Mouse (Mus musculus): ENCODE measurements around the gene Olfr1369-ps1. TPM values are rescaled to one million over a fixed set of nuclear protein-coding genes. Genes with fewer than 3 reads are reported as not detected.
"Not testable (repeated sequence)": the region's sequence is repeated elsewhere in the genome, so short reads cannot be mapped to it uniquely, and the experiment has no call there.

The Olfr1369-ps1 gene
- not detected for total RNA-seq (2022)

GRCm38 (mm10) chr13:21111183-21111582 is at the start of gene Olfr1369-ps1:
Gene Olfr1369-ps1, plus strand, starts transcription at chr13:21111483.
- not testable (repeated sequence) for DNase-seq (ENCODE audit: low spot score in 2 of 2)

GRCm38 (mm10) chr13:21066021-21066420 is 45.3 kb upstream of the Olfr1369-ps1 start:
- DNase-seq (ENCODE audit: low spot score in 2 of 2): no peak

GRCm38 (mm10) chr13:21074847-21075246 is 36.4 kb upstream of the Olfr1369-ps1 start, which contains the start of gene Olfr1370:
Gene Olfr1370, minus strand, starts transcription at chr13:21074947.
- DNase-seq (ENCODE audit: low spot score in 2 of 2): no peak

- DNase-seq (ENCODE audit: low spot score in 2 of 2): no peak
Measured at GRCm38 (mm10) chr13:21082686-21083085, 28.6 kb upstream of the Olfr1369-ps1 start.

GRCm38 (mm10) chr13:21109759-21110158 is 1.5 kb upstream of the Olfr1369-ps1 start:
- no peak for DNase-seq (ENCODE audit: low spot score in 2 of 2)

GRCm38 (mm10) chr13:21110441-21110840 is 842 bp upstream of the Olfr1369-ps1 start:
- no peak for DNase-seq (ENCODE audit: low spot score in 2 of 2)

- no peak for DNase-seq (ENCODE audit: low spot score in 2 of 2)
Measured at GRCm38 (mm10) chr13:21114121-21114520, 2.8 kb downstream of the Olfr1369-ps1 start.

- not testable (repeated sequence) for DNase-seq (ENCODE audit: low spot score in 2 of 2)
Measured at GRCm38 (mm10) chr13:21129339-21129738, 18.1 kb downstream of the Olfr1369-ps1 start, which contains the start of gene Olfr263. Gene Olfr263, plus strand, starts transcription at chr13:21129639.

GRCm38 (mm10) chr13:21142421-21142820 is 31.1 kb downstream of the Olfr1369-ps1 start:
- DNase-seq (ENCODE audit: low spot score in 2 of 2): no peak

GRCm38 (mm10) chr13:21145767-21146166 is 34.5 kb downstream of the Olfr1369-ps1 start, which contains the start of gene Olfr1368:
Gene Olfr1368, minus strand, starts transcription at chr13:21145867.
- DNase-seq (ENCODE audit: low spot score in 2 of 2): no peak

GRCm38 (mm10) chr13:21155888-21156287 is 44.6 kb downstream of the Olfr1369-ps1 start:
- no peak for DNase-seq (ENCODE audit: low spot score in 2 of 2)

- no peak for DNase-seq (ENCODE audit: low spot score in 2 of 2)
Measured at GRCm38 (mm10) chr13:21158071-21158470, 46.8 kb downstream of the Olfr1369-ps1 start.

- peak; percentile 65 to 72 for DNase-seq (ENCODE audit: low spot score in 2 of 2)
Measured at GRCm38 (mm10) chr13:21158785-21159474, 47.6 kb downstream of the Olfr1369-ps1 start.

- no peak for DNase-seq (ENCODE audit: low spot score in 2 of 2)
Measured at GRCm38 (mm10) chr13:21159475-21159819, 48.2 kb downstream of the Olfr1369-ps1 start.

- no peak for DNase-seq (ENCODE audit: low spot score in 2 of 2)
Measured at GRCm38 (mm10) chr13:21160041-21160511, 48.8 kb downstream of the Olfr1369-ps1 start.

- peak; percentile 71 to 99 for DNase-seq (ENCODE audit: low spot score in 2 of 2)
Measured at GRCm38 (mm10) chr13:21160657-21161590, 49.6 kb downstream of the Olfr1369-ps1 start.

- no peak for DNase-seq (ENCODE audit: low spot score in 2 of 2)
Measured at GRCm38 (mm10) chr13:21161591-21161990, 50.3 kb downstream of the Olfr1369-ps1 start.

- DNase-seq (ENCODE audit: low spot score in 2 of 2): no peak
Measured at GRCm38 (mm10) chr13:21162591-21162990, 51.3 kb downstream of the Olfr1369-ps1 start.

- DNase-seq (ENCODE audit: low spot score in 2 of 2): peak; percentile 55 to 77
Measured at GRCm38 (mm10) chr13:21166936-21167909, 55.9 kb downstream of the Olfr1369-ps1 start.

- DNase-seq (ENCODE audit: low spot score in 2 of 2): no peak
Measured at GRCm38 (mm10) chr13:21167910-21168300, 56.6 kb downstream of the Olfr1369-ps1 start.

Measured in left cerebral cortex, adult 8-10 months (tissue).